Mouse (Mus musculus): ENCODE data around the gene Vamp1. TPM values are rescaled to one million over a fixed set of nuclear protein-coding genes. Genes with fewer than 3 reads are reported as not detected.
A peak's percentile ranks its signal among the peaks of the same experiment; 100 is the strongest.

The Vamp1 gene
- polyA plus RNA-seq, 1 experiment from 2014 or later = 8.8 TPM

- ATAC-seq = no peak
- Histone ChIP-seq H3K9ac (replicated peaks) (peak overlapping the region; percentile 79; the same call in 1 of the 2 replicates), H3K27me3 (peaks cover 28% of the 10 kb centered on the region), H3K9me3 (no peaks in the 10 kb centered on the region), H3K4me1 (replicated peaks) (peaks cover 11% of the 10 kb centered on the region), H3K27ac (no peak overlapping the region), H3K36me3 (no peaks in the 10 kb centered on the region; the same call in 1 of the 2 replicates), H3K4me2 (replicated peaks) (peak overlapping the region; percentile 95; the same call in 1 of the 2 replicates), H3K4me3 (replicated peaks) (peak overlapping the region; percentile 72)
- 83% methylated on average over 2 of the region's 2 CpGs for WGBS
These were observed 1.5 kb downstream of the Vamp1 start for GRCm38 (mm10) chr6:125216898-125217297.

- 90% methylated on average over 11 of the region's 11 CpGs for WGBS
- H3K4me1 ChIP-seq (replicated peaks) = peaks cover 11% of the 10 kb centered on the region
- no peak for ATAC-seq
These were observed 2.5 kb downstream of the Vamp1 start for GRCm38 (mm10) chr6:125217899-125218298.

GRCm38 (mm10) chr6:125218963-125219362 is 3.6 kb downstream of the Vamp1 start:
- Histone ChIP-seq H3K4me1 (replicated peaks) (peaks cover 11% of the 10 kb centered on the region), H3K4me2 (replicated peaks) (no peak overlapping the region), H3K27me3 (peaks cover 10% of the 10 kb centered on the region; the same call in 1 of the 2 replicates), H3K4me3 (replicated peaks) (no peak overlapping the region), H3K9me3 (no peaks in the 10 kb centered on the region), H3K36me3 (no peaks in the 10 kb centered on the region; the same call in 1 of the 2 replicates), H3K27ac (no peak overlapping the region), H3K9ac (replicated peaks) (no peak overlapping the region)
- WGBS = 84% methylated on average over 4 of the region's 4 CpGs
- no peak for ATAC-seq

More at GRCm38 (mm10) chr6:125217899-125218298, 2.5 kb downstream of the Vamp1 start:
- no peaks in the 10 kb centered on the region; the same call in 1 of the 2 replicates for H3K36me3 ChIP-seq
- no peak overlapping the region for H3K9ac ChIP-seq (replicated peaks)
- H3K27ac ChIP-seq = no peak overlapping the region
- peaks cover 20% of the 10 kb centered on the region for H3K27me3 ChIP-seq
- no peak overlapping the region for H3K4me2 ChIP-seq (replicated peaks)
- H3K9me3 ChIP-seq = no peaks in the 10 kb centered on the region
- H3K4me3 ChIP-seq (replicated peaks) = no peak overlapping the region

- peaks cover 7% of the 10 kb centered on the region; the same call in 1 of the 2 replicates for H3K27me3 ChIP-seq
- ATAC-seq = no peak
- no peak overlapping the region for H3K4me2 ChIP-seq (replicated peaks)
- peaks cover 6% of the 10 kb centered on the region for H3K4me1 ChIP-seq (replicated peaks)
- no peak overlapping the region for H3K9ac ChIP-seq (replicated peaks)
- no peak overlapping the region for H3K4me3 ChIP-seq (replicated peaks)
- WGBS = 90% methylated on average over 20 of the region's 20 CpGs
- no peaks in the 10 kb centered on the region for H3K9me3 ChIP-seq
- H3K36me3 ChIP-seq = peaks cover 10% of the 10 kb centered on the region
- no peak overlapping the region for H3K27ac ChIP-seq
These were observed 5.9 kb downstream of the Vamp1 start for GRCm38 (mm10) chr6:125221115-125221745.

GRCm38 (mm10) chr6:125222146-125222545 is 6.8 kb downstream of the Vamp1 start:
- H3K4me1 ChIP-seq (replicated peaks) = no peaks in the 10 kb centered on the region

GRCm38 (mm10) chr6:125222577-125222976 is 7.2 kb downstream of the Vamp1 start:
- Histone ChIP-seq H3K27me3 (no peaks in the 10 kb centered on the region), H3K4me2 (replicated peaks) (no peak overlapping the region), H3K36me3 (peaks cover 10% of the 10 kb centered on the region), H3K9ac (replicated peaks) (no peak overlapping the region), H3K4me3 (replicated peaks) (no peak overlapping the region), H3K27ac (no peak overlapping the region), H3K4me1 (replicated peaks) (no peaks in the 10 kb centered on the region), H3K9me3 (no peaks in the 10 kb centered on the region)
- no peak for ATAC-seq
- 93% methylated on average over 3 of the region's 3 CpGs for WGBS

More at GRCm38 (mm10) chr6:125222146-125222545, 6.8 kb downstream of the Vamp1 start:
- peaks cover 10% of the 10 kb centered on the region for H3K36me3 ChIP-seq
- no peak overlapping the region for H3K27ac ChIP-seq
- no peak overlapping the region for H3K9ac ChIP-seq (replicated peaks)
- WGBS = 80% methylated on average over 2 of the region's 2 CpGs
- no peaks in the 10 kb centered on the region for H3K27me3 ChIP-seq
- H3K4me2 ChIP-seq (replicated peaks) = no peak overlapping the region
- no peak overlapping the region for H3K4me3 ChIP-seq (replicated peaks)
- no peaks in the 10 kb centered on the region for H3K9me3 ChIP-seq
- no peak for ATAC-seq

GRCm38 (mm10) chr6:125225518-125226115 is 10.3 kb downstream of the Vamp1 start:
- Histone ChIP-seq H3K9ac (replicated peaks) (no peak overlapping the region), H3K9me3 (no peaks in the 10 kb centered on the region), H3K36me3 (peaks cover 10% of the 10 kb centered on the region), H3K4me1 (replicated peaks) (peaks cover 3% of the 10 kb centered on the region; the same call in 1 of the 2 replicates), H3K27me3 (no peaks in the 10 kb centered on the region), H3K27ac (no peak overlapping the region), H3K4me3 (replicated peaks) (no peak overlapping the region), H3K4me2 (replicated peaks) (no peak overlapping the region)
- 90% methylated on average over 5 of the region's 5 CpGs for whole genome bisulfite sequencing
- no peak for ATAC-seq

- peak; percentile 7; the same call in 1 of the 2 replicates for ATAC-seq
- Histone ChIP-seq H3K4me2 (replicated peaks) (peak overlapping the region; percentile 64), H3K36me3 (no peaks in the 10 kb centered on the region), H3K4me1 (replicated peaks) (peaks cover 17% of the 10 kb centered on the region), H3K27me3 (no peaks in the 10 kb centered on the region), H3K9me3 (no peaks in the 10 kb centered on the region), H3K4me3 (replicated peaks) (no peak overlapping the region), H3K27ac (0 out of 2 replicates have a peak overlapping the region, but pooled peaks have one; percentile 19), H3K9ac (replicated peaks) (no peak overlapping the region)
- WGBS = 69% methylated on average over 9 of the region's 9 CpGs
These were observed 15.2 kb downstream of the Vamp1 start for GRCm38 (mm10) chr6:125230571-125230970.

- Histone ChIP-seq H3K4me3 (replicated peaks) (peak within 1 kb of the TSS; percentile 38), H3K27ac (0 out of 2 replicates have a peak within 1 kb of the TSS, but pooled peaks have one; percentile 19), H3K36me3 (no peaks in the 10 kb centered on the region), H3K9me3 (no peaks in the 10 kb centered on the region), H3K4me1 (replicated peaks) (peaks cover 17% of the 10 kb centered on the region), H3K4me2 (replicated peaks) (peak within 1 kb of the TSS; percentile 64), H3K9ac (replicated peaks) (peak within 1 kb of the TSS; percentile 68), H3K27me3 (no peaks in the 10 kb centered on the region)
- ATAC-seq = peak; percentile 83
- 14% methylated on average over 16 of the region's 16 CpGs for WGBS
These were observed 16.0 kb downstream of the Vamp1 start, which contains the start of gene Tapbpl for GRCm38 (mm10) chr6:125231117-125232044. Gene Tapbpl (minus strand): TSS chr6:125231860.

- H3K27ac ChIP-seq = no peak overlapping the region
- ATAC-seq = peak; percentile 7; the same call in 1 of the 2 replicates
- no peaks in the 10 kb centered on the region for H3K27me3 ChIP-seq
- peak overlapping the region; percentile 64 for H3K4me2 ChIP-seq (replicated peaks)
- 69% methylated on average over 4 of the region's 4 CpGs for WGBS
- peaks cover 17% of the 10 kb centered on the region for H3K4me1 ChIP-seq (replicated peaks)
- H3K9ac ChIP-seq (replicated peaks) = 0 out of 2 replicates have a peak overlapping the region, but pooled peaks have one; percentile 68
- peak overlapping the region; percentile 38 for H3K4me3 ChIP-seq (replicated peaks)
- no peaks in the 10 kb centered on the region for H3K9me3 ChIP-seq
- H3K36me3 ChIP-seq = no peaks in the 10 kb centered on the region
These were observed 16.7 kb downstream of the Vamp1 start for GRCm38 (mm10) chr6:125232045-125232437.

- Histone ChIP-seq H3K4me3 (replicated peaks) (no peak overlapping the region), H3K27me3 (no peaks in the 10 kb centered on the region), H3K27ac (no peak overlapping the region), H3K4me1 (replicated peaks) (peaks cover 17% of the 10 kb centered on the region), H3K36me3 (no peaks in the 10 kb centered on the region), H3K4me2 (replicated peaks) (no peak overlapping the region), H3K9ac (replicated peaks) (no peak overlapping the region), H3K9me3 (no peaks in the 10 kb centered on the region)
- WGBS = 80% methylated on average over 6 of the region's 6 CpGs
- no peak for ATAC-seq
These were observed 17.2 kb downstream of the Vamp1 start for GRCm38 (mm10) chr6:125232516-125232915.

All from midbrain, embryonic 13.5 days (tissue).